Mouse (Mus musculus): ENCODE measurements around the gene Cipc. TPM values are rescaled to one million over a fixed set of nuclear protein-coding genes. Genes with fewer than 3 reads are reported as not detected.

Cipc gene
- polyA plus RNA-seq, 1 experiment from 2014 or later: 23.2 TPM

DNA sequence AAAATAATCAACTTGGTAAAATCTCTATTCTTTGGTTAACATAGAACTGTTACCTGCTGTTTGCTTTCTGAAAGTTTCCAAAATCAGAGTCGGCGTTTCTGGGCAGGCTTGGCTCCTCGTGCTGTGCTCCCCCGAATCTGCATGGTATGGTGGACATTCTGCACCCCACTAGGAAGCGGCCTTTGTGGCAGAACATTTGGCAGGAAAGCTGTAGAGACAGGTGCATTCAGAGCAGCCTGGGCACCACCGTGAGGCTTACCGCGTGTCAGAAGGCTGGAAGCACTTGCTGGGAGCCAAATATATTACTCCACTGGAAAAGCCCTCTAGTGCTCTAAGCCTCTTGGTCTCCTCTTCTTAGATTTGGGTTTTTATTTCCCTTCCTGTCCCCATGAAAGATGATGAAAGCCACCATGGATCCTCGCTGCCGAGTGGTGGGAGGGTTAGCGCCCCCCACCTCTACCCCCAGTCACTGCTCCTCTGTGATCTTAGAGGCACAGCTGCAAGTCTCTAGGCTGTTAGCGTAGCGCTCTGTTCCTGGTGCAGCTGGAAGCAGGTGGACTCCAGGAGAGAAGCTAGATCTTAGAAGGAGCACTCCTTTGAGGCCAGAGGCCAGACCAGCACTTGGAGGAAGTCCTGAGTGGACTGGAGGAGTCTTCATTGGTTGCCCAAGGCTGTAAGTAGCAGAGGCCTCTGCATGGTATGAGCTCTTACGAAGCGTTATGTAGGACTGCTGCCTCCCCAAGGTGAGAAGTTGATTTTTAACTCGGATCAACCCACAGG, 17.6 kb downstream of the Cipc start:
- Histone ChIP-seq H3K27me3 (no peaks in the 10 kb centered on the region), H3K4me3 (replicated peaks) (no peak overlapping the region), H3K27ac (replicated peaks) (no peak overlapping the region), H3K36me3 (peaks cover 47% of the 10 kb centered on the region), H3K4me2 (replicated peaks) (no peak overlapping the region), H3K9me3 (replicated peaks) (no peaks in the 10 kb centered on the region), H3K4me1 (no peaks in the 10 kb centered on the region), H3K9ac (no peak overlapping the region)
- WGBS: 89% methylated on average over 16 of the region's 16 CpGs
- no peak for ATAC-seq (ENCODE audit: insufficient number of reproducible peaks, low FRiP score, low TSS enrichment, low read depth)

DNA sequence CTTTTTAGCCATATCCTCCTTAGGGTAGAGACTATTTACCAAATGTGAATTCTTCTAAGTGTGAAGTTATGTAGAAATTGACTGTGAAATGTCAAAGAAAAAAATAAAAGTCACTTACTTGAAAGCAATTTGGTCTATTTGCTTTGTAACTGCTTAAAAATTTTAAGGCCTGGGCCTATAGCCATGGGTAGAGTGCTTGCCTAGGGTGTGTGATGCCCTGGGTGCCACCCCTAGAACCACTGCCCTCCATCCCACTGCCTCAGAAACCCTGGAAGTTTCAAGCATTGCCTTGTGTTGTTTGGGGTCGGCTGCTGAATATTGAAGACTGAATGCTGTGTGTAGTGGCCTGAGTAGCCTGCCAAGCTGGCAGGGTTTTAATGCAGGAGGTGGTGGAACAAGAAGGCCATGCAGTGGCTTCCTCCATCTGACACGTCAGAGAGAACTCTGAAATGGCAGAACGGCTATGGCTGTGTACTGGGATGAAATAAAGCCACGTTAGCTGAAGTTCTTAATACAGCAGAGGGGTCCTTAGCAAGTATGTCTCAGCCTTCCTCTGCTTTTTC, 18.5 kb downstream of the Cipc start:
- no peaks in the 10 kb centered on the region for H3K4me1 ChIP-seq
- 95% methylated on average over 4 of the region's 4 CpGs for WGBS
- no peak overlapping the region for H3K27ac ChIP-seq (replicated peaks)
- H3K9me3 ChIP-seq (replicated peaks): no peaks in the 10 kb centered on the region
- H3K27me3 ChIP-seq: no peaks in the 10 kb centered on the region
- no peak overlapping the region for H3K4me2 ChIP-seq (replicated peaks)
- no peak for ATAC-seq (ENCODE audit: insufficient number of reproducible peaks, low FRiP score, low TSS enrichment, low read depth)
- H3K9ac ChIP-seq: no peak overlapping the region
- peaks cover 40% of the 10 kb centered on the region for H3K36me3 ChIP-seq
- no peak overlapping the region for H3K4me3 ChIP-seq (replicated peaks)

GRCm38 (mm10) chr12:86968468-86969219, 21.8 kb downstream of the Cipc start:
- no peak overlapping the region for H3K4me2 ChIP-seq (replicated peaks)
- 58% methylated on average over 13 of the region's 13 CpGs for WGBS
- no peak overlapping the region for H3K9ac ChIP-seq

GRCm38 (mm10) chr12:86969220-86969601, 22.4 kb downstream of the Cipc start:
- Histone ChIP-seq H3K4me2 (replicated peaks) (no peak overlapping the region), H3K9me3 (replicated peaks) (no peaks in the 10 kb centered on the region), H3K4me3 (replicated peaks) (no peak overlapping the region), H3K9ac (no peak overlapping the region), H3K27ac (replicated peaks) (no peak overlapping the region), H3K27me3 (no peaks in the 10 kb centered on the region), H3K36me3 (peaks cover 6% of the 10 kb centered on the region; the same call in 1 of the 2 replicates), H3K4me1 (peaks cover 15% of the 10 kb centered on the region)
- WGBS: 79% methylated on average over 3 of the region's 3 CpGs
- ATAC-seq (ENCODE audit: insufficient number of reproducible peaks, low FRiP score, low TSS enrichment, low read depth): no peak

More at GRCm38 (mm10) chr12:86968468-86969219, 21.8 kb downstream of the Cipc start:
- H3K4me1 ChIP-seq: peaks cover 10% of the 10 kb centered on the region
- no peaks in the 10 kb centered on the region for H3K9me3 ChIP-seq (replicated peaks)
- H3K27me3 ChIP-seq: no peaks in the 10 kb centered on the region
- 0 out of 2 replicates have a peak overlapping the region, but pooled peaks have one; percentile 39 for H3K27ac ChIP-seq (replicated peaks)
- peaks cover 7% of the 10 kb centered on the region; the same call in 1 of the 2 replicates for H3K36me3 ChIP-seq
- peak; percentile 41; the same call in 1 of the 2 replicates for ATAC-seq (ENCODE audit: insufficient number of reproducible peaks, low FRiP score, low TSS enrichment, low read depth)
- H3K4me3 ChIP-seq (replicated peaks): no peak overlapping the region

DNA sequence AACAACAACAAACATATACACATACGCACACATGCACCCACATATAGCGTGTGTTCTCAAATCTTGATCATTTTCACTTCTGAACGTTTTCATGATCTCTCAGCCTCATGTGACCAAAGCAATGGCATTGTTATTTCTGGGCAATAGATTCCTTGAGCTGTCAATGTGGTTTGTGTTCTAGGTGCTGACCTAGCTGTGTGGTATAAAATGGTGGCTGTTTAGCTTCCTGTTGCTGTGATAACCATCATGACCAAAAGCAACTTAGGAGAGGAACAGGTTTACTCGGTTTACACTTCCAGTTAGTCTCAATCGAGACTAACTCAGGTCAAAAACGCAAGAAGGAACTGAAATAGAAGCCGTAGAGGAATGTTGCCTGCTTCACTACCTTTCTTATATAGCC, 24.2 kb downstream of the Cipc start:
- 88% methylated on average over 7 of the region's 7 CpGs for WGBS
- Histone ChIP-seq H3K4me3 (replicated peaks) (no peak overlapping the region), H3K9ac (no peak overlapping the region), H3K4me2 (replicated peaks) (no peak overlapping the region), H3K36me3 (no peaks in the 10 kb centered on the region), H3K27me3 (no peaks in the 10 kb centered on the region), H3K9me3 (replicated peaks) (no peaks in the 10 kb centered on the region), H3K4me1 (peaks cover 30% of the 10 kb centered on the region), H3K27ac (replicated peaks) (no peak overlapping the region)
- ATAC-seq (ENCODE audit: insufficient number of reproducible peaks, low FRiP score, low TSS enrichment, low read depth): no peak

- WGBS: 22% methylated on average over 7 of the region's 7 CpGs
- Histone ChIP-seq H3K4me2 (replicated peaks) (no peak overlapping the region), H3K27ac (replicated peaks) (0 out of 2 replicates have a peak overlapping the region, but pooled peaks have one; percentile 28)
Measured at GRCm38 (mm10) chr12:86973216-86973615, 26.4 kb downstream of the Cipc start.

GRCm38 (mm10) chr12:86973706-86974105, 26.9 kb downstream of the Cipc start:
- ATAC-seq (ENCODE audit: insufficient number of reproducible peaks, low FRiP score, low TSS enrichment, low read depth): no peak
- H3K4me2 ChIP-seq (replicated peaks): no peak overlapping the region
- no peaks in the 10 kb centered on the region for H3K36me3 ChIP-seq
- H3K4me1 ChIP-seq: peaks cover 36% of the 10 kb centered on the region
- no peaks in the 10 kb centered on the region for H3K27me3 ChIP-seq
- no peaks in the 10 kb centered on the region for H3K9me3 ChIP-seq (replicated peaks)
- WGBS: 24% methylated on average over 8 of the region's 8 CpGs
- H3K4me3 ChIP-seq (replicated peaks): no peak overlapping the region
- H3K9ac ChIP-seq: no peak overlapping the region
- H3K27ac ChIP-seq (replicated peaks): no peak overlapping the region

More at GRCm38 (mm10) chr12:86973216-86973615, 26.4 kb downstream of the Cipc start:
- H3K4me3 ChIP-seq (replicated peaks): no peak overlapping the region
- no peaks in the 10 kb centered on the region for H3K36me3 ChIP-seq
- no peak for ATAC-seq (ENCODE audit: insufficient number of reproducible peaks, low FRiP score, low TSS enrichment, low read depth)
- H3K9ac ChIP-seq: no peak overlapping the region
- H3K4me1 ChIP-seq: peaks cover 36% of the 10 kb centered on the region
- H3K9me3 ChIP-seq (replicated peaks): no peaks in the 10 kb centered on the region
- H3K27me3 ChIP-seq: no peaks in the 10 kb centered on the region

- Histone ChIP-seq H3K36me3 (no peaks in the 10 kb centered on the region), H3K27ac (replicated peaks) (peak overlapping the region; percentile 60; the same call in 1 of the 2 replicates), H3K9me3 (replicated peaks) (no peaks in the 10 kb centered on the region), H3K27me3 (peaks cover 4% of the 10 kb centered on the region; the same call in 1 of the 2 replicates), H3K4me3 (replicated peaks) (peak overlapping the region; percentile 33), H3K4me2 (replicated peaks) (peak overlapping the region; percentile 60), H3K9ac (peak overlapping the region; percentile 15; the same call in 1 of the 2 replicates), H3K4me1 (peaks cover 36% of the 10 kb centered on the region)
- 8% methylated on average over 40 of the region's 40 CpGs for WGBS
- ATAC-seq (ENCODE audit: insufficient number of reproducible peaks, low FRiP score, low TSS enrichment, low read depth): peak; percentile 44; the same call in 1 of the 2 replicates
Measured at GRCm38 (mm10) chr12:86974387-86975288, 27.8 kb downstream of the Cipc start.

DNA sequence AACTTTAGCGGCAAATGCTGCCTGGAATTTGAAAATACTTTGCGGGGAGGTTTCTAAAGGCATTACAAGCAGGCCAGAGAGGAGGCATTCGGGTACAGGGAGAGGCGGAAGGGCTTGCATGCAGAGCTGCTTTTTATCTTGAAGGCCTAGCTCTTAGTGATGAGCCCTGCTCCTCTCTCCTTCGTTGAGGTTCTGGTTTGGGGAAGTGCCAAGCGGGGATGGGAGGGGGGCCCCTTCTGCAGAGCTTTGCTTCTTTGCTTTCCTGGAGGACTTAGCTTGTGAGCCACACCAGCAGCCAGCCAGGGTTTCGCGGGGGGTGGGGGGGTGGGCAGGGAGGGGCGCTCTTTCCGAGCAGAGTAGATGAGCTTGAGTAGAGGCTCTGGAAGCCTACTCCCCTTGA, 28.9 kb downstream of the Cipc start:
- peaks cover 7% of the 10 kb centered on the region; the same call in 1 of the 2 replicates for H3K27me3 ChIP-seq
- no peak overlapping the region for H3K9ac ChIP-seq
- no peaks in the 10 kb centered on the region for H3K9me3 ChIP-seq (replicated peaks)
- no peak for ATAC-seq (ENCODE audit: insufficient number of reproducible peaks, low FRiP score, low TSS enrichment, low read depth)
- H3K27ac ChIP-seq (replicated peaks): no peak overlapping the region
- WGBS: 39% methylated on average over 10 of the region's 10 CpGs
- H3K4me2 ChIP-seq (replicated peaks): no peak overlapping the region
- H3K36me3 ChIP-seq: no peaks in the 10 kb centered on the region
- no peak overlapping the region for H3K4me3 ChIP-seq (replicated peaks)
- peaks cover 36% of the 10 kb centered on the region for H3K4me1 ChIP-seq

DNA sequence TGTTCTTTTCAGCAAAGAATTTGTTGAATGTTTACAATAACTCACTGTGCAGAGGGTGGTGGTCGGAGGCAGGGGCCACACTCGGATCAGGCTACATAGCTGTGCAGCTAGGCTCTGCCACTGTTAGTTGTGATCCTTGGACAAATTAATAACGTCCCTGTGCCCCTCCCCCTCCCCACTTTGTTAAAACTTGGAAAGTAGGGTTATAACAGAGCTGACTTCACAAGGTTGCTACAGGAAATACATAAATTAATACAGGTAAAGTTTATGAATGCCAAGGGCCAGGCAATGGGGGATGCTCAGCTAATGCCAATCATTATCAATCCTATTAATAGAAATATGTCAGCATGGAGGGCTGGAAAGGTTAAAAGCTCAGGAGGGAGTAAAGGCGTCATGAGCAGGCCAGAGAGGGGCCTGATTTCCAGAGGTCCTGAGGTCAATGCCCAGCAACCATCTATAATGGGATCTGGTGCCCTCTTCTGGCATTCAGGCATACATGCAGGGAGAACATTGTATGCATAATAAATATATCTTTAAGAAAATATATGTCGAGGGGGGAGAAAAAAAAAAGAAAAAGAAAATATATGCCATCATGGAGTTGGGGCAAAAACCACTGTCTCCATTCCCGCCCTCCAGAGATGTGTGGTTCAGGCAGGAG, 29.8 kb downstream of the Cipc start:
- H3K4me2 ChIP-seq (replicated peaks): no peak overlapping the region
- no peak overlapping the region for H3K9ac ChIP-seq
- H3K4me3 ChIP-seq (replicated peaks): no peak overlapping the region
- H3K4me1 ChIP-seq: peaks cover 36% of the 10 kb centered on the region
- WGBS: 53% methylated on average over 6 of the region's 6 CpGs
- no peak for ATAC-seq (ENCODE audit: insufficient number of reproducible peaks, low FRiP score, low TSS enrichment, low read depth)
- peaks cover 15% of the 10 kb centered on the region for H3K27me3 ChIP-seq
- H3K9me3 ChIP-seq (replicated peaks): no peaks in the 10 kb centered on the region
- no peaks in the 10 kb centered on the region for H3K36me3 ChIP-seq
- H3K27ac ChIP-seq (replicated peaks): no peak overlapping the region

All from embryonic facial prominence, embryonic 15.5 days (tissue).